In the genomic region with DNA sequence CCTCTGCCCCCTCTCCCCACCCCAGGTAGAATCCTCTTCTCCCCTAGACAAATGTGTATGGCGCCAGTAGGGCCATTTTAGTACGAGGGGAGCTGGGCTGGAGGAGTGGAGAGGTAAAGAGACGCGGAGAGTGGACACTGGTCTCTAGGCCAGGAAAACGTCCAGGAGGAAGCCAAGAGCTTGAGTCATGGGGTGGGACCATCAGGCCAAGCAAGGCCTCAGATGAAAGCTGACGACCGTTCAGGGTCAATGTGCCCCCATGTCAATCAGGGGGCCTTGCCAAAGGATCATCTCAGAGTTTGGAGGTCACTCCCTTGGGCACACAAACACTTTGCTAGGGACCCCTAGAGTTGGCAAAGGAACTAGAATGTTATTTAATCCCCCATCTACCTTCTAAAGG, we compare ENCODE assay signal across 14 mouse cellular contexts. TPM values are rescaled to one million over a fixed set of nuclear protein-coding genes. Genes with fewer than 3 reads are reported as not detected.
A peak's percentile ranks its signal among the peaks of the same experiment; 100 is the strongest.
DNase-seq lines count a peak whose midpoint lies in the region; ATAC-seq and TF ChIP-seq lines count a peak whose summit lies in the region.
"Had no signal": no experiment of that assay in that cellular context is flagged by ENCODE, and none has a peak within 500 bp of the region (broad histone marks: within the 10 kb centered on the region; RNA-seq: fewer than 3 reads in every experiment).

No protein-coding gene starts in this region.

- peaks cover 54% of the 10 kb centered on the region for H3K4me1 ChIP-seq in forebrain, embryonic 15.5 days
- H3K4me1 ChIP-seq in neural tube, embryonic 14.5 days (ENCODE audit: control insufficient read depth, insufficient read depth, low read length) = peaks cover 16% of the 10 kb centered on the region
- peaks cover 24% of the 10 kb centered on the region for H3K4me1 ChIP-seq in intestine, embryonic 15.5 days (replicated peaks)

- peak overlapping the region; percentile 98 for H3K27ac ChIP-seq in left cerebral cortex, adult 2 months
- peak overlapping the region; percentile 87; the same call in 1 of the 2 replicates for H3K27ac ChIP-seq in forebrain, embryonic 15.5 days (replicated peaks)
- no peak overlapping the region for H3K27ac ChIP-seq in neural tube, embryonic 14.5 days (ENCODE audit: low read depth, low read length)
- no peak overlapping the region for H3K27ac ChIP-seq in intestine, embryonic 15.5 days
- H3K27ac ChIP-seq: liver, embryonic 14.5 days; stomach, postnatal 0 days had no signal

- no peak for DNase-seq in left cerebral cortex, adult 2 months (ENCODE audit: extremely low spot score in 1 of 2, low spot score in 2 of 2)
- DNase-seq in left cerebral cortex, postnatal 14 days (ENCODE audit: low spot score in 2 of 2) = no peak
- DNase-seq in induced T-regulatory cell, adult 2 months (ENCODE audit: low read depth) = peak; percentile 5
- DNase-seq in heart, postnatal 14 days = no peak
- DNase-seq in thymus, postnatal 4 days = no peak
- DNase-seq: kidney, postnatal 36 days had no signal

- H3K9ac ChIP-seq in forebrain, embryonic 15.5 days (replicated peaks) = peak overlapping the region; percentile 71
- H3K9ac ChIP-seq in neural tube, embryonic 14.5 days (replicated peaks; ENCODE audit: low read depth, low read length) = peak overlapping the region; percentile 52
- no peak overlapping the region for H3K9ac ChIP-seq in intestine, embryonic 15.5 days
- H3K9ac ChIP-seq: liver, embryonic 14.5 days had no signal

- TF ChIP-seq CTCF in left cerebral cortex, adult 2 months (IDR thresholded peaks at IDR 0.05) = no peak

- H3K4me2 ChIP-seq in forebrain, embryonic 15.5 days (replicated peaks) = peak overlapping the region; percentile 70
- peak overlapping the region; percentile 67 for H3K4me2 ChIP-seq in neural tube, embryonic 14.5 days (ENCODE audit: low read depth, low read length)
- no peak overlapping the region for H3K4me2 ChIP-seq in intestine, embryonic 15.5 days (replicated peaks)

- H3K9me3 ChIP-seq in forebrain, embryonic 15.5 days = no peaks in the 10 kb centered on the region
- H3K9me3 ChIP-seq in neural tube, embryonic 14.5 days (ENCODE audit: control insufficient read depth, low read length) = no peaks in the 10 kb centered on the region
- H3K9me3 ChIP-seq in intestine, embryonic 15.5 days = no peaks in the 10 kb centered on the region; the same call in 1 of the 2 replicates
- H3K9me3 ChIP-seq: megakaryocyte, embryonic 14.5 days had no signal

- H3K36me3 ChIP-seq in forebrain, embryonic 15.5 days = 0 out of 2 replicates have a peak, but pooled peaks cover 5% of the 10 kb centered on the region
- H3K36me3 ChIP-seq in neural tube, embryonic 14.5 days (ENCODE audit: control insufficient read depth, insufficient read depth, low read length) = peaks cover 6% of the 10 kb centered on the region; the same call in 1 of the 2 replicates
- no peaks in the 10 kb centered on the region for H3K36me3 ChIP-seq in intestine, embryonic 15.5 days

- WGBS in forebrain, embryonic 15.5 days = 71% methylated on average over 7 of the region's 7 CpGs
- WGBS in neural tube, embryonic 14.5 days = 68% methylated on average over 7 of the region's 7 CpGs
- WGBS in intestine, embryonic 15.5 days = 73% methylated on average over 7 of the region's 7 CpGs

- no peak for ATAC-seq in forebrain, embryonic 15.5 days (replicated peaks)
- ATAC-seq in neural tube, embryonic 14.5 days (ENCODE audit: low read depth) = no peak
- no peak for ATAC-seq in intestine, embryonic 15.5 days
- ATAC-seq: intestine, embryonic 16.5 days had no signal

- intact Hi-C loops in left cerebral cortex, adult 2 months (cut with DNase I) = loop anchor here (5.0 kb wide), 1 partner anchor 125 kb away; no protein-coding TSS in a partner anchor
- intact Hi-C loops in left cerebral cortex, postnatal 14 days (cut with DNase I) = loop anchor here (5.0 kb wide), 2 partner anchors 35 to 120 kb away; partner anchors contain the start of gene Gpr4
- intact Hi-C loops in heart, postnatal 14 days (cut with DNase I) = loop anchor here (1.0 to 5.0 kb wide), 3 partner anchors 20 to 165 kb away; partner anchors contain the start of genes Ercc1, Ppm1n and Rtn2

- peak overlapping the region; percentile 70 for H3K4me3 ChIP-seq in left cerebral cortex, adult 2 months
- peak overlapping the region; percentile 76 for H3K4me3 ChIP-seq in forebrain, embryonic 15.5 days
- H3K4me3 ChIP-seq in neural tube, embryonic 14.5 days (ENCODE audit: low read depth, low read length) = peak overlapping the region; percentile 46
- no peak overlapping the region for H3K4me3 ChIP-seq in intestine, embryonic 15.5 days (replicated peaks)

- peaks cover 20% of the 10 kb centered on the region for H3K27me3 ChIP-seq in forebrain, embryonic 15.5 days
- 0 out of 2 replicates have a peak, but pooled peaks cover 9% of the 10 kb centered on the region for H3K27me3 ChIP-seq in neural tube, embryonic 14.5 days (ENCODE audit: control insufficient read depth, insufficient read depth, low read length)
- H3K27me3 ChIP-seq in intestine, embryonic 15.5 days (replicated peaks) = peaks cover 53% of the 10 kb centered on the region

RNA-seq across cellular contexts. Expression of gene Eml2, which starts 1.0 kb away (rescaled TPM):
- total RNA-seq in left cerebral cortex, adult 2 months (2021) = 100 to 1,000 TPM; 131 to 138 TPM
- 100 to 1,000 TPM; 167 to 183 TPM for total RNA-seq in left cerebral cortex, postnatal 14 days (2021)
- 8.2 and 12.5 TPM in 2 replicates for polyA plus RNA-seq in forebrain, embryonic 15.5 days (2015; fragmentation: Nextera tagmentation; extraction: Ambion mirVana)
- 3.5 and 4.0 TPM in 2 replicates for polyA plus RNA-seq in neural tube, embryonic 14.5 days (2014; fragmentation: Nextera tagmentation; extraction: Ambion mirVana)
- 6.5 and 7.3 TPM in 2 replicates for polyA plus RNA-seq in intestine, embryonic 15.5 days (2015; fragmentation: Nextera tagmentation; extraction: Ambion mirVana)
- total RNA-seq in heart, postnatal 14 days (2021) = 10 to 100 TPM; 37.9 to 43.0 TPM

RNA-seq across cellular contexts. Expression of gene Gipr, which starts 11.3 kb away (rescaled TPM):
- total RNA-seq in left cerebral cortex, adult 2 months (2021) = 1 to 10 TPM; 1.8 to 1.9 TPM
- 1 to 10 TPM; 1.6 to 2.8 TPM for total RNA-seq in left cerebral cortex, postnatal 14 days (2021)
- polyA plus RNA-seq in forebrain, embryonic 15.5 days (2015; fragmentation: Nextera tagmentation; extraction: Ambion mirVana) = 18.1 and 20.0 TPM in 2 replicates
- 0.75 and 1.8 TPM in 2 replicates for polyA plus RNA-seq in neural tube, embryonic 14.5 days (2014; fragmentation: Nextera tagmentation; extraction: Ambion mirVana)
- polyA plus RNA-seq in intestine, embryonic 15.5 days (2015; fragmentation: Nextera tagmentation; extraction: Ambion mirVana) = 2.5 and 2.8 TPM in 2 replicates
- total RNA-seq in heart, postnatal 14 days (2021) = under 1 TPM; 0.37 to 0.55 TPM
- total RNA-seq: common myeloid progenitor, adult 5-6 weeks had no signal

RNA-seq across cellular contexts. Expression of gene Snrpd2, which starts 27.7 kb away (rescaled TPM):
- total RNA-seq in left cerebral cortex, adult 2 months (2021) = 10 to 100 TPM; 69.8 to 73.3 TPM
- 10 to 100 TPM; 84.3 to 88.7 TPM for total RNA-seq in left cerebral cortex, postnatal 14 days (2021)
- polyA plus RNA-seq in forebrain, embryonic 15.5 days (2015; fragmentation: Nextera tagmentation; extraction: Ambion mirVana) = 135 and 143 TPM in 2 replicates
- polyA plus RNA-seq in neural tube, embryonic 14.5 days (2014; fragmentation: Nextera tagmentation; extraction: Ambion mirVana) = 94.1 and 110 TPM in 2 replicates
- polyA plus RNA-seq in intestine, embryonic 15.5 days (2015; fragmentation: Nextera tagmentation; extraction: Ambion mirVana) = 138 TPM in 2 replicates
- 10 to 100 TPM; 62.8 to 70.8 TPM for total RNA-seq in heart, postnatal 14 days (2021)

RNA-seq across cellular contexts. Expression of gene Qpctl, which starts 28.1 kb away (rescaled TPM):
- 10 to 100 TPM; 14.8 to 16.3 TPM for total RNA-seq in left cerebral cortex, adult 2 months (2021)
- 10 to 100 TPM; 19.6 to 21.9 TPM for total RNA-seq in left cerebral cortex, postnatal 14 days (2021)
- polyA plus RNA-seq in forebrain, embryonic 15.5 days (2015; fragmentation: Nextera tagmentation; extraction: Ambion mirVana) = 18.7 and 19.4 TPM in 2 replicates
- 18.6 and 21.2 TPM in 2 replicates for polyA plus RNA-seq in neural tube, embryonic 14.5 days (2014; fragmentation: Nextera tagmentation; extraction: Ambion mirVana)
- polyA plus RNA-seq in intestine, embryonic 15.5 days (2015; fragmentation: Nextera tagmentation; extraction: Ambion mirVana) = 9.2 and 11.5 TPM in 2 replicates
- 1 to 10 TPM; 5.9 to 6.1 TPM for total RNA-seq in heart, postnatal 14 days (2021)

RNA-seq across cellular contexts. Expression of gene Gpr4, which starts 35.1 kb away (rescaled TPM):
- 1 to 10 TPM; 2.4 to 3.8 TPM for total RNA-seq in left cerebral cortex, adult 2 months (2021)
- total RNA-seq in left cerebral cortex, postnatal 14 days (2021) = 1 to 10 TPM; 5.2 to 5.5 TPM
- polyA plus RNA-seq in forebrain, embryonic 15.5 days (2015; fragmentation: Nextera tagmentation; extraction: Ambion mirVana) = 2.2 and 2.4 TPM in 2 replicates
- polyA plus RNA-seq in neural tube, embryonic 14.5 days (2014; fragmentation: Nextera tagmentation; extraction: Ambion mirVana) = 2.9 and 3.4 TPM in 2 replicates
- polyA plus RNA-seq in intestine, embryonic 15.5 days (2015; fragmentation: Nextera tagmentation; extraction: Ambion mirVana) = 1.4 and 1.5 TPM in 2 replicates
- total RNA-seq in heart, postnatal 14 days (2021) = 10 to 100 TPM in 1 of 2 experiments, 1 to 10 TPM in 1; 9.9 to 11.2 TPM
- total RNA-seq: common myeloid progenitor, adult 5-6 weeks had no signal

Comparison
In these comparisons a context has a peak if more than half of its experiments do, and no peak if none do; other contexts are left out.
1. H3K27ac ChIP-seq: peak in left cerebral cortex, adult 2 months (single experiment) and forebrain, embryonic 15.5 days (single experiment); none in neural tube, embryonic 14.5 days (single experiment) and intestine, embryonic 15.5 days (single experiment).